Mouse (Mus musculus) liver, postnatal 0 days (tissue): ENCODE measurements around the gene Vtcn1. TPM values are rescaled to one million over a fixed set of nuclear protein-coding genes. Genes with fewer than 3 reads are reported as not detected.

ENCODE experiments used
- ATAC-seq: fragments of 200-750 bp; cut with Nextera tagmentation; 2 replicates; pipeline ENCODE4 v1.8.0; 2017; ENCODE audit warnings: mild to moderate bottlenecking, moderate library complexity
- DNase-seq: peaks from one replicate; pipeline ENCODE4 v3.0.0-alpha.2; 2016
- H3K27ac ChIP-seq: fragments of 300-500 bp; sonication (generic); 2 replicates; pipeline ENCODE4 v1.5.1; 2014; ENCODE audit warnings: antibody characterized with exemption, moderate library complexity, mild to moderate bottlenecking, low read depth
- H3K27me3 ChIP-seq: fragments of 300-500 bp; sonication (generic); 2 replicates; pipeline ENCODE4 v1.6.1; 2014; ENCODE audit warnings: low read length, control low read depth, mixed read lengths; ENCODE audit not compliant: insufficient read depth
- H3K36me3 ChIP-seq: fragments of 300-500 bp; sonication (generic); replicated peaks from 2 replicates; pipeline ENCODE4 v1.6.1; 2014; ENCODE audit warnings: mild to moderate bottlenecking, control low read depth, low read length, moderate library complexity, mixed read lengths; ENCODE audit not compliant: insufficient read depth
- H3K4me1 ChIP-seq: fragments of 300-500 bp; sonication (generic); 2 replicates; pipeline ENCODE4 v1.6.1; 2014; ENCODE audit warnings: antibody characterized with exemption, mild to moderate bottlenecking, control low read depth; ENCODE audit not compliant: insufficient read depth
- H3K4me2 ChIP-seq: fragments of 300-500 bp; sonication (generic); 2 replicates; pipeline ENCODE4 v1.6.1; 2014; ENCODE audit warnings: low read depth, mild to moderate bottlenecking, low read length, moderate library complexity, mixed read lengths
- H3K4me3 ChIP-seq: fragments of 300-500 bp; sonication (generic); 2 replicates; pipeline ENCODE4 v1.5.1; 2014; ENCODE audit warnings: low read depth, low read length
- H3K9ac ChIP-seq: fragments of 300-500 bp; sonication (generic); replicated peaks from 2 replicates; pipeline ENCODE4 v1.6.1; 2014; ENCODE audit warnings: mild to moderate bottlenecking, moderate library complexity
- H3K9me3 ChIP-seq: fragments of 300-500 bp; sonication (generic); 2 replicates; pipeline ENCODE4 v1.6.1; 2016; ENCODE audit warnings: mild to moderate bottlenecking, control low read depth, low read length, mixed read lengths
- CTCF ChIP-seq: sonication (generic); IDR thresholded peaks from 2 replicates; pipeline ENCODE4 v1.5.1; 2016; ENCODE audit warnings: antibody characterized with exemption, low read depth
- EP300 ChIP-seq: IDR thresholded peaks from 2 replicates; pipeline ENCODE4 v1.6.1; 2016; ENCODE audit warnings: antibody characterized with exemption, low read depth, mild to moderate bottlenecking
- WGBS: fragments of 180-500 bp; shearing (Covaris S2); extraction: QIAGEN DNeasy Blood & Tissue Kit; methylation state at CpG from one replicate; pipeline ENCODE4 v1.1.7; 2014; ENCODE audit not compliant: insufficient replicate concordance; 5-methylcytosine and 5-hydroxymethylcytosine counted together
- polyA plus RNA-seq: library from polyadenylated mRNA; unstranded; fragments of >200 nt; fragmentation: Nextera tagmentation; extraction: Ambion mirVana; gene quantifications from 2 replicates; pipeline ENCODE4 v1.2.1, GENCODE M21; 2015

Gene Vtcn1
- polyA plus RNA-seq, 1 experiment from 2014 or later: 0.05 TPM

- Histone ChIP-seq H3K27me3 (no peaks in the 10 kb centered on the region), H3K4me2 (no peak overlapping the region), H3K9me3 (no peaks in the 10 kb centered on the region), H3K4me1 (no peaks in the 10 kb centered on the region; the same call in 1 of the 2 replicates), H3K4me3 (no peak overlapping the region), H3K27ac (no peak overlapping the region), H3K9ac (no peak overlapping the region), H3K36me3 (no peaks in the 10 kb centered on the region)
- no peak for ATAC-seq
- 78% methylated on average over 3 of the region's 3 CpGs for WGBS
- no peak for TF ChIP-seq EP300
- no peak for TF ChIP-seq CTCF
- no peak for DNase-seq
Measured at GRCm38 (mm10) chr3:100890406-100890805, 65.1 kb downstream of the Vtcn1 start.

DNA sequence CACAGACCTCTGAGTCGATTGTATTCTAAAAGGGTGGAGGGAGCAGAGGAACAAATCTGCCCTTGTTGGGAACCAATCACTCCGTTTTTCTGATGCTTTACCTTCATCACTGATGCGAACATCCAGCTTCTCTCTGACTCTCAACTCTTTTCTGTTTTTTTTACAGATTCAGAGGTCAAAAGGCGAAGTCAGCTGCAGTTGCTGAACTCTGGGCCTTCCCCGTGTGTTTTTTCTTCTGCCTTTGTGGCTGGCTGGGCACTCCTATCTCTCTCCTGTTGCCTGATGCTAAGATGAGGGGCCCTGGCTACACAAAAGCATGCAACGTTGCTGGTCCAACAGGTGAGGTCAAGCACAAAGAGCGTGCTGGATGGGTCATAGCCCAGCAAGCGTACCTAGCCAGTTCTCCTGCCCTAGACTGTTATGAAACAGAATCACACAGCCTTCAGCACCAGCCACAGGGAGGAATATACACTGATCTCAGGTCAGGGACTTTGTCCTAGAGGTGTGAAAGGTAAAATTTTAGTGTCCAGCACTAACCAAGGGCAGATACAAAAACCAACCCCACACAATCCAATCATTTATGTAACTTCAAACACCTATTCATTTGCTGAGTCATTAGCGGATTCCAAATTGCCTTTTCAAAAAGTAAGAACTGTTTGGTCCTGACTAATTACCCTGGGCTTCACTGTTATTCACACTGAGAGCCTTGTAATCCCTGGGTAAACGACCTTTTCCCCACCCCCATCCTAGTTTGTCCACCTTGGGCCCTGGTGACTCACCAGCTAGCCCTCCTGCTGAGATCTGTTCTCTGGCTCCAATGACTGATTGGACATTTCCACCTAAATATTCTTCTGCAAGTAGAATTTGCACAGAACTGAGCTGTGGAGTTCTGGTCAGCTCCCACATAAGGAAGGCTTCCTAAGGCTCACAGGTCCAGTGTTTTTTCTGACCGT is 67.4 kb downstream of the Vtcn1 start:
- TF ChIP-seq CTCF (no peak), EP300 (no peak)
- no peak overlapping the region for H3K27ac ChIP-seq
- no peaks in the 10 kb centered on the region for H3K9me3 ChIP-seq
- H3K4me1 ChIP-seq: no peaks in the 10 kb centered on the region; the same call in 1 of the 2 replicates
- no peak overlapping the region for H3K4me3 ChIP-seq
- ATAC-seq (peak; percentile 63; the same call in 1 of the 2 replicates), DNase-seq (no peak)
- no peak overlapping the region for H3K4me2 ChIP-seq
- no peaks in the 10 kb centered on the region for H3K27me3 ChIP-seq
- H3K36me3 ChIP-seq: no peaks in the 10 kb centered on the region
- WGBS: 56% methylated on average over 11 of the region's 11 CpGs
- H3K9ac ChIP-seq: no peak overlapping the region

- Histone ChIP-seq H3K9me3 (no peaks in the 10 kb centered on the region), H3K9ac (no peak overlapping the region), H3K4me1 (no peaks in the 10 kb centered on the region; the same call in 1 of the 2 replicates), H3K36me3 (no peaks in the 10 kb centered on the region), H3K4me2 (no peak overlapping the region), H3K27me3 (no peaks in the 10 kb centered on the region), H3K4me3 (no peak overlapping the region), H3K27ac (no peak overlapping the region)
- ATAC-seq (no peak), DNase-seq (no peak)
- 71% methylated on average over 6 of the region's 6 CpGs for WGBS
- TF ChIP-seq CTCF (no peak), EP300 (no peak)
Measured at GRCm38 (mm10) chr3:100895500-100895899, 70.2 kb downstream of the Vtcn1 start.

DNA sequence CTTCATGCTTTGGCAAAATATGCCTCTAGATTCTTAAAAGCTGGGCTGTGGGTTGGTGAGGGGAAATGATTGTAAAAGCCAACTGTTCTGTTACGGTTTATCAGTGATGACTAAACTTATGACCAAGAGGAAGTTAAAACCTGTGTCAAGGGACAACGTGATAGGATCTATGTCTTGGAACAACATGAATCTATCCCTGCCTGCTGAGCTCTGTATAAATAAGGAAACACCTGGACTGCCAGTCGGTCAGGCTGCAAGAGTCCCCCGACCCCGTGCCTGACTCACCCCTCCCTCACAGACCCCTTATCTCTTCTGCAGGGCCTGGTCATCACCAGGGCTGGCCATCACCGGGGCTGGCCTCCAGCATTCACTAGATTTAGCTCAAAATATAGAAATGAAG is 80.9 kb downstream of the Vtcn1 start:
- 10% methylated on average over 6 of the region's 6 CpGs for WGBS
- no peaks in the 10 kb centered on the region for H3K9me3 ChIP-seq

DNA sequence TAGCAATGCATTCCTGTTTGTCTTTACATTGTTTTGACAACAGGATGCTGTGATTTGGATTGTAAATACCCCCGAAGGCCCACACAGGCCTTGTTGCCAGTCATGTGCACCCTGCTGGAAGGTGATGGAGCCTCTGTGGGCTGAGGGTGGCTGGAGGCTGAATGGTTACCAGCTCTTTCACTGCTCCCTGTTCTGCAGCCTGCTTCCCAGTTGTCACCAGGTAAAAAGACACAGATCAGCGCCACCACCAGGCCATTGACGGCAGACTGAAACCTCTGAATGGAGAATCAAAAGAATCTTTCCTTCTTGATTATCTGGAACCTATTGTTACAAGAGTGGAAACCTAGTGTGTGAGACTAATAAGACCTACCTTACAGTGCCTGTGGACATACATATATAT is 81.7 kb downstream of the Vtcn1 start:
- WGBS: 28% methylated on average over 3 of the region's 3 CpGs
- Histone ChIP-seq H3K4me3 (no peak overlapping the region), H3K4me2 (no peak overlapping the region), H3K9me3 (no peaks in the 10 kb centered on the region), H3K36me3 (no peaks in the 10 kb centered on the region), H3K27ac (no peak overlapping the region), H3K27me3 (no peaks in the 10 kb centered on the region), H3K9ac (no peak overlapping the region), H3K4me1 (no peaks in the 10 kb centered on the region)
- peak; percentile 51 for TF ChIP-seq CTCF
- no peak for TF ChIP-seq EP300
- no peak for ATAC-seq
- peak; percentile 27 for DNase-seq

More for the DNA sequence above, 80.9 kb downstream of the Vtcn1 start:
- H3K27me3 ChIP-seq: no peaks in the 10 kb centered on the region
- no peaks in the 10 kb centered on the region for H3K4me1 ChIP-seq
- TF ChIP-seq CTCF: no peak
- no peak for TF ChIP-seq EP300
- H3K4me2 ChIP-seq: no peak overlapping the region
- no peak overlapping the region for H3K9ac ChIP-seq
- ATAC-seq (no peak), DNase-seq (no peak)
- no peak overlapping the region for H3K27ac ChIP-seq
- H3K4me3 ChIP-seq: no peak overlapping the region
- no peaks in the 10 kb centered on the region for H3K36me3 ChIP-seq

GRCm38 (mm10) chr3:100908594-100908993 is 83.3 kb downstream of the Vtcn1 start:
- Histone ChIP-seq H3K36me3 (no peaks in the 10 kb centered on the region), H3K27ac (no peak overlapping the region), H3K9me3 (no peaks in the 10 kb centered on the region), H3K27me3 (no peaks in the 10 kb centered on the region), H3K9ac (no peak overlapping the region), H3K4me3 (no peak overlapping the region), H3K4me2 (no peak overlapping the region), H3K4me1 (no peaks in the 10 kb centered on the region)
- ATAC-seq (no peak), DNase-seq (no peak)
- WGBS: 34% methylated on average over 6 of the region's 6 CpGs
- TF ChIP-seq EP300 (no peak), CTCF (no peak)
